Comparison of ENCODE assay signal across 8 mouse cellular contexts in the genomic region with DNA sequence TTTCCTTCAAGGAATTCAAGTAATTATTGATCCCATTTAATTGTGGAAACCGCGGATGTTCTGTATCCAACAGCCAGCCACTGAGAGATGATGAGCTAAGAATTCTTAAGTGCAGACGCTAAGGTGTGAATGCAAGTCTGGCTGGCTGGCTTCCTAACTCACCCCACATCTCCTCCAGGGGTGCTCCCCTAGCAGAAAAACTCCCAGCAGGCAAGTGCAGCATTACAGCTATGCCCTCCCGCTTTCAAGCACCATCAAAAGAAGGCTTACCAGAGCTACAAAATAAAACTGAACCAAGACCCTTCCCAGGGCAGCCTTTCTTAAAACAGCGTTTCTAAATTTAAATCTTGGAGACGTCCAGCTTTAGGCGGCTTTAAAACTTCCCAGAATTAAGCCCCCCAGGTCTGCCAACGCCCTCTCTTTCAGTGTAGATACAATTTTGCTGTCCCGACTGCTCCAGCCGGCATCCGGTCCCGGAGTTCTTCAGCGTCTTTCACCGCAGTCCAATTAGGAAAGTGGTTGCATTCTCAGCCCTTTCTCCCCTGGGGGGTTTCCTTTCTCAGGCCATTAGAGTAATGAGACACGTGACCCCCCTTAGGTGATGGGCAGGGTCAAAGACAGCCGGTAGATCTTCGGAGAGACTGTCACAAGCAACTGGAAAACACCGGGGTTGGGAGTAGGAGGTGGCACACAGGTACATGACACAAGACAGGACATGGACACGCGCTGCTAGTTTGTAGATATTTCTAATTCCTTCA. TPM values are rescaled to one million over a fixed set of nuclear protein-coding genes. Genes with fewer than 3 reads are reported as not detected.
A peak's percentile ranks its signal among the peaks of the same experiment; 100 is the strongest.
DNase-seq lines count a peak whose midpoint lies in the region; ATAC-seq and TF ChIP-seq lines count a peak whose summit lies in the region.

No protein-coding gene starts in this region.

- no peak for DNase-seq in gastrocnemius, adult 2 months
- no peak for DNase-seq in gastrocnemius, adult 8-10 months (ENCODE audit: low spot score in 2 of 2)
- DNase-seq in forelimb bud, embryonic 11.5 days (ENCODE audit: low read depth, low spot score) = peak; percentile 55
- DNase-seq in spleen, postnatal 10 days (ENCODE audit: low spot score in 2 of 2) = no peak
- no peak for DNase-seq in cerebellum, adult 11-12 months
- DNase-seq in urinary bladder, postnatal 10 days (ENCODE audit: low spot score) = no peak

- no peak for TF ChIP-seq POLR2A in ES-Bruce4 (IDR thresholded peaks at IDR 0.05; ENCODE audit: insufficient read depth, low read length)

- TF ChIP-seq EP300 in ES-Bruce4 (IDR thresholded peaks at IDR 0.05; ENCODE audit: insufficient read depth, low read depth, low read length) = peak; percentile 51; the same call in 1 of the 2 replicates

- no peaks in the 10 kb centered on the region; the same call in 1 of the 2 replicates for H3K27me3 ChIP-seq in ES-Bruce4 (ENCODE audit: control insufficient read depth, insufficient read depth, low read length, poor library complexity, severe bottlenecking)
- peaks cover 14% of the 10 kb centered on the region for H3K27me3 ChIP-seq in liver, embryonic 16.5 days (ENCODE audit: control insufficient read depth, insufficient read depth, low read depth, low read length)

- no peak for ATAC-seq in liver, embryonic 16.5 days (ENCODE audit: low read depth)

- no peaks in the 10 kb centered on the region; the same call in 1 of the 2 replicates for H3K9me3 ChIP-seq in ES-Bruce4 (replicated peaks; ENCODE audit: control insufficient read depth, insufficient read depth, low read length, poor library complexity, severe bottlenecking)
- H3K9me3 ChIP-seq in liver, embryonic 16.5 days (replicated peaks; ENCODE audit: control insufficient read depth, low read length) = no peaks in the 10 kb centered on the region

- H3K4me3 ChIP-seq in gastrocnemius, adult 2 months = peak overlapping the region; percentile 60
- peak overlapping the region; percentile 32; the same call in 1 of the 2 replicates for H3K4me3 ChIP-seq in ES-Bruce4 (ENCODE audit: low read depth, low read length)
- H3K4me3 ChIP-seq in liver, embryonic 16.5 days (ENCODE audit: low read depth, low read length) = 0 out of 2 replicates have a peak overlapping the region, but pooled peaks have one; percentile 4

- H3K36me3 ChIP-seq in ES-Bruce4 (ENCODE audit: control insufficient read depth, insufficient read depth, low read length, poor library complexity, severe bottlenecking) = no peaks in the 10 kb centered on the region
- H3K36me3 ChIP-seq in liver, embryonic 16.5 days (ENCODE audit: control insufficient read depth, insufficient read depth) = no peaks in the 10 kb centered on the region

- WGBS in liver, embryonic 16.5 days (ENCODE audit: insufficient replicate concordance) = 13% methylated on average over 20 of the region's 20 CpGs

- H3K27ac ChIP-seq in gastrocnemius, adult 2 months = no peak overlapping the region
- H3K27ac ChIP-seq in ES-Bruce4 (ENCODE audit: insufficient read depth, low read length) = no peak overlapping the region; the same call in 1 of the 2 replicates
- H3K27ac ChIP-seq in liver, embryonic 16.5 days (ENCODE audit: low read length) = peak overlapping the region; percentile 68

- no peak for TF ChIP-seq CTCF in gastrocnemius, adult 2 months (IDR thresholded peaks at IDR 0.05)
- no peak for TF ChIP-seq CTCF in ES-Bruce4 (IDR thresholded peaks at IDR 0.05; ENCODE audit: low read depth, low read length)

- intact Hi-C loops in gastrocnemius, adult 2 months (cut with DNase I) = no loop called here

- H3K4me2 ChIP-seq in liver, embryonic 16.5 days (ENCODE audit: low read depth, low read length) = peak overlapping the region; percentile 35

- H3K4me1 ChIP-seq in ES-Bruce4 (ENCODE audit: control insufficient read depth, insufficient read depth, low read length) = no peaks in the 10 kb centered on the region
- H3K4me1 ChIP-seq in liver, embryonic 16.5 days (ENCODE audit: control insufficient read depth, low read depth, low read length) = no peaks in the 10 kb centered on the region

- peak overlapping the region; percentile 27; the same call in 1 of the 2 replicates for H3K9ac ChIP-seq in ES-Bruce4 (ENCODE audit: low read depth, poor library complexity, severe bottlenecking)
- H3K9ac ChIP-seq in liver, embryonic 16.5 days (ENCODE audit: low read depth, low read length) = peak overlapping the region; percentile 10; the same call in 1 of the 2 replicates

RNA-seq across cellular contexts. Expression of gene Paqr9, which starts 22.5 kb away (rescaled TPM):
- 1 to 10 TPM; 1.9 to 5.0 TPM for total RNA-seq in gastrocnemius, adult 2 months (2021)
- total RNA-seq in gastrocnemius, adult 8-10 months (2022) = 1 to 10 TPM; 1.9 to 3.7 (median 2.3) TPM
- polyA plus RNA-seq in ES-Bruce4 (2011; ENCODE audit: insufficient read depth, insufficient read length, low read depth, missing spikeins) = 0.15 and 0.30 TPM in 2 replicates
- polyA plus RNA-seq in liver, embryonic 16.5 days (2015; fragmentation: Nextera tagmentation; extraction: Ambion mirVana) = 5.8 and 6.7 TPM in 2 replicates

RNA-seq across cellular contexts. Expression of gene Pcolce2, which starts 55.5 kb away (rescaled TPM):
- 10 to 100 TPM in 1 of 2 experiments, 1 to 10 TPM in 1; 8.2 to 13.7 TPM for total RNA-seq in gastrocnemius, adult 2 months (2021)
- 1 to 10 TPM; 2.9 to 6.4 (median 5.8) TPM for total RNA-seq in gastrocnemius, adult 8-10 months (2022)
- polyA plus RNA-seq in ES-Bruce4 (2011; ENCODE audit: insufficient read depth, insufficient read length, low read depth, missing spikeins) = 8.9 and 9.8 TPM in 2 replicates
- 5.1 and 7.0 TPM in 2 replicates for polyA plus RNA-seq in liver, embryonic 16.5 days (2015; fragmentation: Nextera tagmentation; extraction: Ambion mirVana)

Comparison
In these comparisons a context has a peak if more than half of its experiments do, and no peak if none do; other contexts are left out.
1. H3K4me3 ChIP-seq: peak in every context shown above with its lines; median percentile 60 in gastrocnemius, adult 2 months; 32 in ES-Bruce4; 4 in liver, embryonic 16.5 days.